Mouse (Mus musculus) hindbrain, embryonic 15.5 days (tissue): ENCODE data around the gene Spata31. TPM values are rescaled to one million over a fixed set of nuclear protein-coding genes. Genes with fewer than 3 reads are reported as not detected.
A peak's percentile ranks its signal among the peaks of the same experiment; 100 is the strongest.

Experiments used
- ATAC-seq: fragments of 200-750 bp; cut with Nextera tagmentation; 2 replicates; pipeline ENCODE4 v1.8.0; 2017; ENCODE audit warnings: low read depth, moderate number of reproducible peaks, moderate TSS enrichment; ENCODE audit not compliant: low FRiP score
- H3K27ac ChIP-seq: fragments of 300-500 bp; sonication (generic); replicated peaks from 2 replicates; pipeline ENCODE4 v1.5.1; 2015; ENCODE audit warnings: mild to moderate bottlenecking, inconsistent platforms
- H3K27me3 ChIP-seq: fragments of 300-500 bp; sonication (generic); 2 replicates; pipeline ENCODE4 v1.6.1; 2015; ENCODE audit warnings: control low read depth, inconsistent platforms
- H3K36me3 ChIP-seq: fragments of 300-500 bp; sonication (generic); 2 replicates; pipeline ENCODE4 v1.6.1; 2015; ENCODE audit warnings: control low read depth, inconsistent platforms
- H3K4me1 ChIP-seq: fragments of 300-500 bp; sonication (generic); replicated peaks from 2 replicates; pipeline ENCODE4 v1.6.1; 2015; ENCODE audit warnings: control low read depth, inconsistent platforms
- H3K4me2 ChIP-seq: fragments of 300-500 bp; sonication (generic); 2 replicates; pipeline ENCODE4 v1.6.1; 2015; ENCODE audit warnings: moderate library complexity, mild to moderate bottlenecking, inconsistent platforms
- H3K4me3 ChIP-seq: fragments of 300-500 bp; sonication (generic); 2 replicates; pipeline ENCODE4 v1.5.1; 2015; ENCODE audit warnings: mild to moderate bottlenecking, inconsistent platforms
- H3K9ac ChIP-seq: fragments of 300-500 bp; sonication (generic); 2 replicates; pipeline ENCODE4 v1.6.1; 2015; ENCODE audit warnings: inconsistent platforms
- H3K9me3 ChIP-seq: fragments of 300-500 bp; sonication (generic); 2 replicates; pipeline ENCODE4 v1.6.1; 2016; ENCODE audit warnings: control low read depth, inconsistent platforms
- WGBS: fragments of 180-500 bp; shearing (Covaris S2); methylation state at CpG from one replicate; pipeline ENCODE4 v1.1.7; 2015; 5-methylcytosine and 5-hydroxymethylcytosine counted together
- polyA plus RNA-seq: library from polyadenylated mRNA; unstranded; fragments of >200 nt; fragmentation: Nextera tagmentation; extraction: Ambion mirVana; gene quantifications from 2 replicates; pipeline ENCODE4 v1.2.1, GENCODE M21; 2015

Spata31 gene
- polyA plus RNA-seq = not detected in 2 replicates

GRCm38 (mm10) chr13:64917191-64917590 is at the start of gene Spata31:
TSS of gene Spata31 (plus strand) at chr13:64917406.
- no peak within 1 kb of the TSS for H3K4me2 ChIP-seq
- H3K27me3 ChIP-seq = no peaks in the 10 kb centered on the region
- H3K9ac ChIP-seq = no peak within 1 kb of the TSS
- H3K27ac ChIP-seq = no peak within 1 kb of the TSS
- no peaks in the 10 kb centered on the region for H3K4me1 ChIP-seq
- H3K4me3 ChIP-seq = no peak within 1 kb of the TSS
- WGBS = 69% methylated on average over 1 of the region's 1 CpGs
- no peak for ATAC-seq
- no peaks in the 10 kb centered on the region for H3K9me3 ChIP-seq
- no peaks in the 10 kb centered on the region for H3K36me3 ChIP-seq

GRCm38 (mm10) chr13:64903132-64903531 is 14.1 kb upstream of the Spata31 start:
- Histone ChIP-seq H3K27ac (no peak overlapping the region), H3K36me3 (no peaks in the 10 kb centered on the region), H3K4me1 (no peaks in the 10 kb centered on the region; the same call in 1 of the 2 replicates), H3K9ac (0 out of 2 replicates have a peak overlapping the region, but pooled peaks have one; percentile 10), H3K9me3 (no peaks in the 10 kb centered on the region), H3K27me3 (no peaks in the 10 kb centered on the region), H3K4me2 (no peak overlapping the region), H3K4me3 (no peak overlapping the region)
- no peak for ATAC-seq
- WGBS = 38% methylated on average over 1 of the region's 1 CpGs

- WGBS = 10% methylated on average over 16 of the region's 16 CpGs
- ATAC-seq = peak; percentile 97
- Histone ChIP-seq H3K4me2 (peak within 1 kb of the TSS; percentile 52), H3K9me3 (no peaks in the 10 kb centered on the region), H3K4me3 (peak within 1 kb of the TSS; percentile 24), H3K9ac (0 out of 2 replicates have a peak within 1 kb of the TSS, but pooled peaks have one; percentile 10), H3K4me1 (no peaks in the 10 kb centered on the region; the same call in 1 of the 2 replicates), H3K27ac (no peak within 1 kb of the TSS), H3K36me3 (no peaks in the 10 kb centered on the region), H3K27me3 (no peaks in the 10 kb centered on the region)
These were observed 13.5 kb upstream of the Spata31 start, which contains the start of gene Cntnap3 for GRCm38 (mm10) chr13:64903585-64904208. TSS of gene Cntnap3 (minus strand) at chr13:64903955.

Other genes starting within 250 kb of the Spata31 start
- gene Cntnap3, start 13.5 kb upstream of the Spata31 start, polyA plus RNA-seq = 0.84 and 0.89 TPM in 2 replicates
- not detected in 2 replicates for gene Spata31d1c, start 115.7 kb downstream of the Spata31 start, polyA plus RNA-seq
- not detected in 2 replicates for gene Prss47, start 135.4 kb downstream of the Spata31 start, polyA plus RNA-seq
- gene Mfsd14b, start 195.6 kb downstream of the Spata31 start, polyA plus RNA-seq = 31.1 and 32.9 TPM in 2 replicates
- not detected in 2 replicates for gene Olfr465-ps1, start 220.7 kb downstream of the Spata31 start, polyA plus RNA-seq
- not detected in 2 replicates for gene Olfr466, start 232.8 kb downstream of the Spata31 start, polyA plus RNA-seq